Comparison of ENCODE assay signal across 11 mouse cellular contexts in the genomic region with DNA sequence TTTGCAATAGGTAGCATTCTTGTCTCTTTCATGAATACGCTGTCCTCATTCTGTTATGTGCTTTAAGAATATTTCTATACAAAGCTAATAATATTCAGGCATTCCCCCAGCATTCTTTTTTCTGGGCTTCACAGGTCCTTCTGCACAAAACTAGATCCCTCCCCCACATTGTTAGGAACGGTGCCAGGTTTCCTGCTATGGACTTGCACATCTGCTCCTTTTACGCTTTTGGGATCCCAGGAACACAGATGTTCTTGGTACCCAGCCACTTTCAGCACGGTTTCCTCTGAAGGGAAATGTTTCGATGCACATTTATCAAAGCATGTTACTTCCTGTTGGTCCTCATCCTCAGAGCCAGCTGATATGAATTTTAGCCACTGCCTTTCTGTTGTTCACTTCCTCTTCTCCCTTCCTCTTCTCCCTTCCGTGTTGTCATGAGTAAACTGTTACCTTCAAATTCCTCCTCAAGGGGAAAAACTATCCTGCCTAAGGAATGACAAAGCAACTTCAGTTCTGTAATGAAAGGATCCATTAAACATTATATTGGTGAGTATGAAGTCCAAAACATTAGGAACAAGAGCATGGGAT.
DNase-seq lines count a peak whose midpoint lies in the region; ATAC-seq lines count a peak whose summit lies in the region.
"Had no signal": no experiment of that assay in that cellular context is flagged by ENCODE, and none has a peak within 500 bp of the region (broad histone marks: within the 10 kb centered on the region; RNA-seq: fewer than 3 reads in every experiment).

No protein-coding gene starts in this region.

- intact Hi-C loops in gastrocnemius, postnatal 14 days (cut with DNase I; ENCODE audit: low total_unique reads): no loop called here
- intact Hi-C loops in left cerebral cortex, postnatal 25 days (cut with DNase I): no loop called here

- no peak overlapping the region for H3K4me2 ChIP-seq in midbrain, embryonic 13.5 days (replicated peaks)
- H3K4me2 ChIP-seq: forebrain, embryonic 15.5 days; heart, embryonic 15.5 days had no signal

- H3K27ac ChIP-seq in midbrain, embryonic 13.5 days: no peak overlapping the region
- H3K27ac ChIP-seq: forebrain, embryonic 15.5 days; heart, embryonic 15.5 days had no signal

- H3K9me3 ChIP-seq in midbrain, embryonic 13.5 days: no peaks in the 10 kb centered on the region
- H3K9me3 ChIP-seq: forebrain, embryonic 15.5 days; heart, embryonic 15.5 days had no signal

- H3K4me1 ChIP-seq in midbrain, embryonic 13.5 days (replicated peaks): no peaks in the 10 kb centered on the region

- WGBS in midbrain, embryonic 13.5 days: 64% methylated on average over 6 of the region's 6 CpGs

- DNase-seq in gastrocnemius, postnatal 14 days: peak; percentile 29
- DNase-seq in gastrocnemius, adult 8-10 months (ENCODE audit: low spot score in 2 of 2): no peak
- peak; percentile 17 to 37 for DNase-seq in left cerebral cortex, postnatal 25 days (ENCODE audit: low spot score in 2 of 2)
- DNase-seq in left cerebral cortex, adult 18-20 months (ENCODE audit: low spot score in 2 of 2): no peak
- peak; percentile 41 for DNase-seq in testis, postnatal 10 days (ENCODE audit: low spot score)
- no peak for DNase-seq in testis, postnatal 14 days (ENCODE audit: low spot score)
- DNase-seq in layer of hippocampus, adult 9-10 months (ENCODE audit: low spot score): no peak

- H3K36me3 ChIP-seq in midbrain, embryonic 13.5 days: no peaks in the 10 kb centered on the region
- H3K36me3 ChIP-seq: forebrain, embryonic 15.5 days; heart, embryonic 15.5 days had no signal

- H3K9ac ChIP-seq in midbrain, embryonic 13.5 days (replicated peaks): no peak overlapping the region
- H3K9ac ChIP-seq: forebrain, embryonic 15.5 days; heart, embryonic 15.5 days had no signal

- no peak for ATAC-seq in midbrain, embryonic 13.5 days
- ATAC-seq: CD4-positive, CD25-positive, alpha-beta regulatory T cell, adult 4 months; forebrain, embryonic 15.5 days had no signal

- H3K27me3 ChIP-seq in midbrain, embryonic 13.5 days: no peaks in the 10 kb centered on the region
- H3K27me3 ChIP-seq: forebrain, embryonic 15.5 days; heart, embryonic 15.5 days had no signal

- no peak overlapping the region for H3K4me3 ChIP-seq in midbrain, embryonic 13.5 days (replicated peaks)
- H3K4me3 ChIP-seq: forebrain, embryonic 15.5 days; heart, embryonic 15.5 days had no signal

Comparison
In these comparisons a context has a peak if more than half of its experiments do, and no peak if none do; other contexts are left out.
1. DNase-seq: peak in gastrocnemius, postnatal 14 days (single experiment), left cerebral cortex, postnatal 25 days (2 of 2) and testis, postnatal 10 days (single experiment); none in gastrocnemius, adult 8-10 months (0 of 2), left cerebral cortex, adult 18-20 months (0 of 2), testis, postnatal 14 days (single experiment) and layer of hippocampus, adult 9-10 months (single experiment).